Mouse (Mus musculus) mouse embryonic stem cell (cell line): ENCODE measurements around the gene Gm16427.
"Not testable (repeated sequence)": the region's sequence is repeated elsewhere in the genome, so short reads cannot be mapped to it uniquely, and the experiment has no call there.

ENCODE experiments used
- in situ Hi-C, 2 experiments: fragments of 300-500 bp; cut with MboI; formaldehyde crosslinking; loops; 1 replicate in 1 of 2; 3 replicates in 1 of 2; pipeline ENCODE4 v1.14.3; 2019 to 2020; ENCODE audit warnings: low sequenced_read_pairs in 2 of 2, low pct_unique_long_range_greater_than_20kb in 1 of 2, mixed read lengths in 1 of 2; ENCODE audit not compliant: unreplicated experiment in 1 of 2

Gene Gm16427

GRCm38 (mm10) chr5:93540100-93540499 is at the start of gene Gm16427:
TSS of gene Gm16427 (minus strand) at chr5:93540200.
- in situ Hi-C loops, result not testable (repeated sequence)
